Mouse (Mus musculus): ENCODE data around the gene Gm11011. TPM values are rescaled to one million over a fixed set of nuclear protein-coding genes. Genes with fewer than 3 reads are reported as not detected.

Gm11011 gene
- total and polyA plus RNA-seq, 3 experiments, result not detected

DNA sequence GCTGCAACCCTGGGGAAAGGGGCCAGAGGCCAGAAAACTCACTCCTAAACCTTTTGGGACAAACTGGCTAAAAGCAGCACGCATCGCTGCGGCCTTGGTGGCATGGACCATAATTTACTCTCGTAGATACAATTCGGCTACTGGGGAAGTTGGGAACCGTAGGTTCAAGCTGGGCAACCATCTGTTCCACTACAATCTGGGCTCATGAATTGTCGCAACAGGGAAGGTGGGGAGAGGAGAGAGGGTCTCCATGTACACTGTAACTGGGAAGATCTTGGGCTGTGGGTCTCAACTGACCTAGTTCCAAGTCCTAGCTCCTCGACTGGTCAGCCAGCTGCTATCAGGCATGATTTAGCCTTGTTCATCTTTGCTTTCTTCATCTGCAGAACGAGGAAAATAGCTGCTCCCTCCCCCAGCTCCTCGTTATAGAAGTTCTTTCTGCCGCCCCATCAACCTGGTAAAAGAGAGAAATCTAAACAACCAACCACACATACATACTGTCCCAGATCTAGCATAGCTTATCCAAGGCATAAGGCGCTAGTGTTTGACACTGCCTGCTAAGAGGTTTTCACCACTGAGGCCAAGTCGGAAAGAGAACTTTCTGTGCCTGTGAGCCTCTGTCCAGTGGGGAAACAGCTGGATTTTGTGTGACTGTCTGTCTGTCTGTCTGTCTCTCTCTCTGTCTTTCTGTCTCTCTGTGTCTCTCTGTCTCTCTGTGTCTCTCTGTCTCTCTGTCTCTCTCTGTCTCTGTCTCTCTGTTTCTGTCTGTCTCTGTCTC is 19.5 kb upstream of the Gm11011 start:
- H3K79me2 ChIP-seq (replicated peaks; ENCODE audit: control insufficient read depth, extremely low read depth, insufficient read depth, poor library complexity, severe bottlenecking), result no peaks in the 10 kb centered on the region
- no peak overlapping the region for H3K4me3 ChIP-seq (replicated peaks in 1 of 3; ENCODE audit: low read depth in 2 of 3, low read length in 2 of 3, poor library complexity in 1 of 3)
- dilution Hi-C loops (cut with MboI; ENCODE audit: extremely low pct_ligation_motif_present, extremely low pct_unique_long_range_greater_than_20kb, low sequenced_read_pairs), result no loop called here
- no peak for DNase-seq (ENCODE audit: extremely low read depth)
- no peak overlapping the region for H3K9ac ChIP-seq (ENCODE audit: insufficient read depth, low read depth)
- H3K36me3 ChIP-seq (replicated peaks in 1 of 2; ENCODE audit: control insufficient read depth in 1 of 2, insufficient read depth in 1 of 2, low read length in 1 of 2), result no peaks in the 10 kb centered on the region
- H3K4me1 ChIP-seq (ENCODE audit: control insufficient read depth in 1 of 2, insufficient read depth in 2 of 2), result no peaks in the 10 kb centered on the region
- H3K27ac ChIP-seq (ENCODE audit: insufficient read depth, low read depth), result no peak overlapping the region
- TF ChIP-seq TCF12 (IDR thresholded peaks at IDR 0.05; ENCODE audit: low read depth, low read length) (no peak), NELFE (IDR thresholded peaks at IDR 0.05; ENCODE audit: low read depth, low read length) (no peak), BHLHE40 (IDR thresholded peaks at IDR 0.05; ENCODE audit: low read depth, low read length) (no peak), POLR2A (IDR thresholded peaks at IDR 0.05; ENCODE audit: low read depth, low read length) (no peak)
- in situ Hi-C loops (cut with MboI; ENCODE audit: low pct_ligation_motif_present, low pct_unique_long_range_greater_than_20kb, low sequenced_read_pairs), result no loop called here
- peaks cover 91% of the 10 kb centered on the region for H3K9me3 ChIP-seq (replicated peaks; ENCODE audit: low read length)
- H3K27me3 ChIP-seq (replicated peaks), result no peaks in the 10 kb centered on the region
- H3K4me2 ChIP-seq (ENCODE audit: insufficient read depth, low read depth, poor library complexity, severe bottlenecking), result no peak overlapping the region

DNA sequence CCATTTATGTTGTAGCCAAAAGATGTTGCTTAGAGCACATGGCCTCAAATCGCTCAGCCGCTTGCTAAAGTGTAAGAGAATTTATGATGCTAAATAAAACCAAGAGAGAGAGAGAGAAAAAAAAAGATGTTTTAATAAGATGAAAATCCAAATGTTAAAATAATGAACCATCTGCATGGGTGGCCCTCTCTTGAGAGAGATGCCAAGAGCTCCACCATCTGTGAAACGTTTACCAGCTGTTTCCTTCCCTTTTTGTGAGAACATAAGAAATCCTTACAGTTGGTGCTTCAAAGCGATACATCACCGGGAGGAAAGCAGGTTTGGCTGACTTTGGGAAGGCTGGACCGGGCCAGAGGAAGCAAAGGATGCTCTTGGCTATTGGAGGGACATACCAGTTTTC is 12.6 kb upstream of the Gm11011 start:
- dilution Hi-C loops (cut with MboI; ENCODE audit: extremely low pct_ligation_motif_present, extremely low pct_unique_long_range_greater_than_20kb, low sequenced_read_pairs), result no loop called here
- in situ Hi-C loops (cut with MboI; ENCODE audit: low pct_ligation_motif_present, low pct_unique_long_range_greater_than_20kb, low sequenced_read_pairs), result no loop called here
- Histone ChIP-seq H3K79me2 (replicated peaks; ENCODE audit: control insufficient read depth, extremely low read depth, insufficient read depth, poor library complexity, severe bottlenecking) (no peaks in the 10 kb centered on the region), H3K27ac (ENCODE audit: insufficient read depth, low read depth) (no peak overlapping the region), H3K9ac (ENCODE audit: insufficient read depth, low read depth) (no peak overlapping the region), H3K9me3 (replicated peaks; ENCODE audit: low read length) (peaks cover 90% of the 10 kb centered on the region), H3K27me3 (replicated peaks) (no peaks in the 10 kb centered on the region), H3K4me1 (ENCODE audit: control insufficient read depth in 1 of 2, insufficient read depth in 2 of 2) (no peaks in the 10 kb centered on the region), H3K36me3 (replicated peaks in 1 of 2; ENCODE audit: control insufficient read depth in 1 of 2, insufficient read depth in 1 of 2, low read length in 1 of 2) (no peaks in the 10 kb centered on the region), H3K4me3 (replicated peaks in 1 of 3; ENCODE audit: low read depth in 2 of 3, low read length in 2 of 3, poor library complexity in 1 of 3) (no peak overlapping the region), H3K4me2 (ENCODE audit: insufficient read depth, low read depth, poor library complexity, severe bottlenecking) (no peak overlapping the region)
- DNase-seq (ENCODE audit: extremely low read depth), result no peak
- TF ChIP-seq TBP (conservative IDR thresholded peaks at IDR 0.05; ENCODE audit: low read depth, low read length), result no peak
- no peak for TF ChIP-seq GABPA (IDR thresholded peaks at IDR 0.05; ENCODE audit: insufficient replicate concordance, low read depth, low read length)
- no peak for TF ChIP-seq UBTF (IDR thresholded peaks at IDR 0.05; ENCODE audit: low read depth, low read length)
- TF ChIP-seq ELF1 (IDR thresholded peaks at IDR 0.05; ENCODE audit: low read depth, low read length), result no peak
- TF ChIP-seq RAD21 (IDR thresholded peaks at IDR 0.05; ENCODE audit: low read depth, low read length), result no peak
- no peak for TF ChIP-seq ZC3H11A (IDR thresholded peaks at IDR 0.05; ENCODE audit: low read depth, low read length)
- no peak for TF ChIP-seq CHD1 (IDR thresholded peaks at IDR 0.05; ENCODE audit: low read depth, low read length)
- TF ChIP-seq E2F4 (IDR thresholded peaks at IDR 0.05; ENCODE audit: insufficient replicate concordance, low read depth, low read length), result no peak
- TF ChIP-seq MAX (IDR thresholded peaks at IDR 0.05; ENCODE audit: low read length), result no peak
- no peak for TF ChIP-seq RCOR1 (conservative IDR thresholded peaks at IDR 0.05; ENCODE audit: low read depth, low read length)
- no peak for TF ChIP-seq MYC (IDR thresholded peaks at IDR 0.05; ENCODE audit: low read depth, low read length)

Measured in CH12.LX (cell line).